Mouse (Mus musculus) right cerebral cortex, adult 18-20 months (tissue): ENCODE measurements around the gene Gna15.

Experiments used
- DNase-seq: peaks from one replicate; pipeline ENCODE4 v3.0.0; 2022; ENCODE audit warnings: mixed read lengths

Gene Gna15

GRCm38 (mm10) chr10:81553807-81554755 lies 30.1 kb upstream of the Gna15 start:
- no peak for DNase-seq

DNA sequence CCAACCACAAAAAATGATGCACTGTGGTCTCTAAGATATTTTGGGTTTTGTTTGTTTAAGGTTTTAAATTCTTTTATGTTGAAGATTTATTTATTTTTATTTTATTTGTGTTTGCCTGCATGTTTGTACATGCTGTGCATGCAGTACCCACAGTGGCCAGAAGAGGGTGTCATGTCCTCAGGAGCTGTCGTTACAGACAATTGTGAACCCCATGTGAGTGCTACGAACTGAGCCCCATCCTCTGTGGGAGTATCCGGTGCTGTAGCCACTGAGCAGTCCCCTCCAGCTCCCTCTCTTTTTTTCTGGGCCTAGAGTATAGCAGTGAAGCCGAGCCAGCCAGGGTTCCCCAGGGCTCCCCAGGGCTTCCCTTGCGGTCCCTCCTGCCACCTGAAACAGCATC lies 29.2 kb upstream of the Gna15 start:
- no peak for DNase-seq

GRCm38 (mm10) chr10:81551597-81552102 lies 27.6 kb upstream of the Gna15 start:
- DNase-seq: peak; percentile 86

DNA sequence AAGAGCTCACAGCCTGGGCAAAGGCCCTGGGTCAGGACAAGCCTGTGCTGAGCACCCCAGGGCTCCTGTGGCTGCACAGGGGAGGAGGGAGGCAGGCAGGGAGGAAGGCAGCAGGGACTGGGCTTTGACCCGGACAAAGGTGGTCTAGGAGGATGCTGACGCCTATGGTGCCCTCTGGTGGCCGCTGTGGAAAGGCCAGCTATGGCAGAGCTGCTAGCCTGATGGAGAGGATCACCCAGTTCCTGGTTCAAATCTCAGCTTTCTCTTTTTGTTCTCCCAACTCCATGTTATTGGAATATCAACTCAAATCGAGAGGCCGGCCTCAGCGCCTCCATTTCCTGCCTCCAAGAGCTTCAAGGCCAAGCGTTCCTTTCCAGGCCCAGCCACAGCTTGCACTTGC lies 26.2 kb upstream of the Gna15 start:
- DNase-seq: no peak

DNA sequence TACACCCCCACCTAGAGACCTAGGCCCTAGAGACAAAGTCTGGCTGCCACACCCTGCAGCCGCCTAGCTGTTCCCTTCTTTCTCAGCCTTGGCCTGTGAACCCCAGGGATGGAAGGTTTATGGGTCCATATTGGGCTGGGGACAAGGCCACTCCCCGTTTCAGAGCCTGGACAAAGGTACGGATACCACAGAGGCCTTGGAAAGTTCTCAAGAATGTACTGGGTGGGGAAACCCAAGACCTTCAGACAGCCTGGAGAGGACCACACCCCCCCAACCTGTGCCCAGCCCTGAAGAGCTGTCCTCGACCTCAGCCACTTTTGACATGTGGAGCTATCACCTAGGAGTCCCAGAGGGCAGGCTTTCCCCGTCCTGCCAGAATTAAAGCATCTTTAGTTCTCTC lies 24.9 kb upstream of the Gna15 start:
- DNase-seq: no peak

DNA sequence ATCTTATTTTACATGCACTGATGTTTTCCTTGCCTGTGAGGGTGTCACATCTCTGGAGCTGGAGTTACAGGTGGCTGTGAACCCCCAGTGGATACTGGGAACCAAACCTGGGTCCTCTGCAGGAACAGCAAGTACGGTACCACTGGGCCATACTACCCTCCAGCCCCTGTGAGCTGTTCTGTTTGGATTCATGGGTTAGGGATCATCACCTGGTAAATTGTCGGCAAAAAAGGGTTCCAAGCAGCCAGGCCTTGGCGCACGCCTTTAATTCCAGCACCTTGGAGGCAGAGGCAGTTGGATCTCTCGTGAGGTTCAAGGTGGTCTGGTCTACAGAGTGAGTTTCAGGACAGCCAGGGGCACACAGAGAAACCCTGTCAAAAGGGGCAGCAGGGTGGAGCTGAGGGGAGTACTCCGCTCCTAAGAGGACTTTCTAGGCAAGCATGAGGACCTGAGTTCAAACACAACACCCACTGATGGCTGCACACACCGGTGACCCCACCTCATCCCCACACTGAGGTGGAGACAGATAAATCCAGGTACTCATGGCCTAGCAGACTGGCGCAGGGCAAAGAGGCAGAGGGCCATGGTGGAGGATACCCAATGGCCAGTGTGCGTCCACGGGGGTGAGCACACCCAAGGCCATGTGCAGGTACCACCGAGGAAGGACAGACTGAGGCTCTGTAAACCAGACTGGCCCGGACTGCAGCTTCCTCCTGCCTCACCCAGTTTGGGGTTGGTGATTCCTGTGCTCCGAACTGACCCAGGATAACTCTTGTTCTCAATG lies 23.0 kb upstream of the Gna15 start:
- no peak for DNase-seq

GRCm38 (mm10) chr10:81546332-81546731 lies 22.3 kb upstream of the Gna15 start:
- no peak for DNase-seq

GRCm38 (mm10) chr10:81545161-81545747 lies 21.2 kb upstream of the Gna15 start, which contains the start of gene Gna11:
Gna11 (minus strand) TSS chr10:81545190.
- DNase-seq: peak; percentile 100

GRCm38 (mm10) chr10:81544296-81545160 lies 20.5 kb upstream of the Gna15 start:
- DNase-seq: no peak

DNA sequence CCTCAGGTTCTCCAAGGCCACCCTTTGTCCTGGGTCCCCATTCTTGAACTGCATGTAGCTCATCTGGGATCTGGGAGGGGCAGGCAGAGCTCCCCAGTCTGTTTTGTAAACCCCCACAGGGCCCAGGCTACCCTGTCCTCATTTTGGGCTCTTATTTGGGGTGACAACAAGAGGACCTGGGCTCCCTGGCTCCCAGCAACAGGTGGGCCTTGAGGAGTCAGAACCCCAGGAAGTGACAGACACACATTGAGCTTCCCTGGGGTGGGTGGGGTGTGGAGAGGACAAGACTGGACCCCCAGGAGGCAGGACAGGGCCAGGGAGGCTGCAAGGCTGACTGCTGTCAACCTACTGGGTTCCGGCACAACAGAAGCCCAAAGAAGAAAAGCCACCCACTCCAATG lies 19.6 kb upstream of the Gna15 start:
- DNase-seq: no peak

- no peak for DNase-seq
These were observed 18.9 kb upstream of the Gna15 start for GRCm38 (mm10) chr10:81542727-81543460.

DNA sequence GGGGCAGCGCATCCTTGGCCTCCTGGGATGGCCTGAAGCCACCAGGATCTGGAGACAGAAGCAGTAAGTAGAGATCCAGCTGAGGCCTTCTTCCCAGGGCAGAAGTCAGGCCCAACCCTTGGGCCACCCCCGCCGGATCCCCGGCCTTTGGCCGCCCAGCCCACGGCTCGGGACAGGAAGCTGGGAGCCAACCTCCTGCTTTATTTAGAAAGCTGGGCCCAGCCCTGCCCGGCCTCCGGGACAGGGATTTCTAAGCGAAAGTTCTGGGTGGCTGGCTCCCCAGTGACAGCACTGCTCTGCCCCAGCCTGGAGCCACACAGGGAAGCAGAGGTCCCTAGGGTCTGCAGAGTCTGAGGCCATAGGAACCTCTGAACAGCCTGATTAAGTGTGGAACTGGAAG lies 17.8 kb upstream of the Gna15 start:
- DNase-seq: no peak

GRCm38 (mm10) chr10:81541363-81541762 lies 17.3 kb upstream of the Gna15 start:
- no peak for DNase-seq

GRCm38 (mm10) chr10:81538321-81539048 lies 14.5 kb upstream of the Gna15 start:
- DNase-seq: peak; percentile 54

DNA sequence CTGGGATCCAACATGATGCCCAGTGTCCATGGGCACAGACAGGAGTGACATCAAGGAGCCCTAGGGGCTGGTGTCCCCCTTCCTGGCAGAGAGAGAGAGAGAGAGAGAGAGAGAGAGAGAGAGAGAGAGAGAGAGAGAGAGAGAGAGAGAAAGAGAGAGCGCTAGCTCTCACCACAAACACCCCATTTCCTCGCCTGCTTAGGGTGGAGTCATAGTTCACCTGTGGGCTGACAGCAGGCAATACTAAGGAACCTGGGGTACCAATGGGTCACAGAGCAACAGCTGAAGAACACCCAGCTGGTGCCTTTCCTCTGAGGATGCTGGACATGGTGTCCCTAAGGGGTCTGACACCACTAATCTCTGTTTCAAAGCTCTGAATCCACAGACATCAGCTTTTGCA lies 13.4 kb upstream of the Gna15 start:
- no peak for DNase-seq

DNA sequence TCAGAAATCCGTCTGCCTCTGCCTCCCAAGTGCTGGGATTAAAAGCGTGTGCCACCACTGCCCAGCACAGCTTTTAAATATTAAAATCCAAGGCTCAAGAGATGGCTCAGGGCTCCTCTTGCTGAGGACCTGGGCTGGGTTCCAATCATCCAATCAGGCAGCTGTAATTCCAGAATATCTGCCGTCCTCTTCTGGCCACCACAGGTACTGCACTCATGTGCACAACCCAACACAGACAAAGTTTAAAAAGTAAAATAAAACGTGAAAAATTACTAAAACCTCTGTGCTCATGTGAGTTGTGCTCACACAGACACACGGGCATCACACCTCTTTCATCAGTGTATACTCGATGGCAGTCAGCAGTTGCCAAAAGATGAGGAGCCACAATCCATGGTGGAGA lies 12.7 kb upstream of the Gna15 start:
- no peak for DNase-seq

GRCm38 (mm10) chr10:81534826-81535225 lies 10.8 kb upstream of the Gna15 start:
- DNase-seq: no peak

- peak; percentile 49 for DNase-seq
These were observed 2.8 kb upstream of the Gna15 start for GRCm38 (mm10) chr10:81526779-81527178.

DNA sequence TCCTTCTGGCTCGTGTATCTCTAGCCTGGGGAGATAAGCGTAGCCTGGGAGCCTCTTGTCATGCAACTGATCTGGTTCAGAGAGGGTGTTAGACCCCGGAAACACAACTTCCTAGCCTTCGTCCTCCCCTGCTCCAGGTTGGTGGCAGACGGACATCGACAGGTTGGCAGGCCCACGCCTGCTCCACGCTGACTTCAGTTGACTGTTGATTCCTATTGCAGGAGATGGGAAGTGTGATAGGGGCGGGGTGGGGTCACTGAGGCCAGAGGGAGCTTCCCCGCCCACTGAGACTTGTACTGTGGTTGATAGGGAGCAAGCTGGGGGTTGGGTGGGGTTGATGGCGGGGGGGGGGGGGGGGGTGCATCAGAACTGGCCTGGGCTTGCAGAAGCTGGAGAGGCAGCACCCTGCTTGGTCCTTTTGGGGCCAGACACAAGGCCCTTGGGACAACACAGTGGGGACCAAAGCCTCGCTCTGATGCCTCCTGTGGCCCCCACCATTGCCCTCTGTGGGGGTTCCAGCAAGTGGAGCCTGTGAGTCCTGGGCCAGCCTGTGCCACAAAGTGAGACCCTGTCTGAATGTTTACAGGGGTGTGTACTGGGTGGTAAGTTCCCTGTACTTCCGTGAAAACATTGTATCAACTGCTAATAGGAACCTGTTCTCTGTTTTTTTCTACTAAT lies 1.1 kb upstream of the Gna15 start:
- no peak for DNase-seq

DNA sequence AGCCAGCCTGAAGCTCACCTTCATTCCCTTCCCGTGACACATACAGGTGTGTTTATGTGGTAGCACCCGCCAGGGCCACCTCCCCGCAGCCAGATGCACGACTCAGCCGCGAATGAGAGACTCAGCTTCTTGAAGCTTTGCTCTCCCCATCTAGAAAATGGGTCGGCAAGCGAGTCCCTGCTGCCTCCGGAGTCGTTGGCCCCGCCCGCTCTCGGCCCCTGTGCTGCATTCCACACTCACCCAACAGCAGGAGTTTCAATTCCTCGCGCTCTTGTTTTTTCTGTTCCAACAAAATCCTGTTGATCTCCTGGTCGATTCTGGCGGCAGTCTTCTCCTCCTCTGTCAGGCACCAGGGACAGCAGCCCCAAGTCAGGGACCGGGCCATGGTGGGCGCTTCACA lies 455 bp downstream of the Gna15 start:
- DNase-seq: no peak
